Mouse (Mus musculus) neural tube, embryonic 11.5 days (tissue): ENCODE results near the gene Rbm14. TPM values are rescaled to one million over a fixed set of nuclear protein-coding genes. Genes with fewer than 3 reads are reported as not detected.

Experiments used
- ATAC-seq: fragments of 200-750 bp; cut with Nextera tagmentation; 2 replicates; pipeline ENCODE4 v1.8.0; 2017; ENCODE audit warnings: moderate number of reproducible peaks, mild to moderate bottlenecking, moderate TSS enrichment, moderate library complexity; ENCODE audit not compliant: insufficient read depth, low FRiP score, low TSS enrichment
- DNase-seq: peaks from one replicate; pipeline ENCODE4 v3.0.0-alpha.2; 2015; ENCODE audit warnings: low spot score
- H3K27ac ChIP-seq: fragments of 300-500 bp; sonication (generic); 2 replicates; pipeline ENCODE4 v1.5.1; 2014; ENCODE audit warnings: low read depth, mild to moderate bottlenecking, low read length
- H3K27me3 ChIP-seq: fragments of 300-500 bp; sonication (generic); 2 replicates; pipeline ENCODE4 v1.6.1; 2014; ENCODE audit warnings: mild to moderate bottlenecking, low read length, mixed read lengths; ENCODE audit not compliant: control insufficient read depth, insufficient read depth
- H3K36me3 ChIP-seq: fragments of 300-500 bp; sonication (generic); 2 replicates; pipeline ENCODE4 v1.6.1; 2014; ENCODE audit warnings: mild to moderate bottlenecking, low read length, moderate library complexity, mixed read lengths; ENCODE audit not compliant: control insufficient read depth, insufficient read depth
- H3K4me1 ChIP-seq: fragments of 300-500 bp; sonication (generic); 2 replicates; pipeline ENCODE4 v1.6.1; 2014; ENCODE audit warnings: low read length, mixed read lengths; ENCODE audit not compliant: control insufficient read depth, insufficient read depth
- H3K4me2 ChIP-seq: fragments of 300-500 bp; sonication (generic); 2 replicates; pipeline ENCODE4 v1.6.1; 2014; ENCODE audit warnings: low read depth, mild to moderate bottlenecking, moderate library complexity
- H3K4me3 ChIP-seq: fragments of 300-500 bp; sonication (generic); 2 replicates; pipeline ENCODE4 v1.5.1; 2014; ENCODE audit warnings: low read depth, low read length
- H3K9ac ChIP-seq: fragments of 300-500 bp; sonication (generic); 2 replicates; pipeline ENCODE4 v1.6.1; 2014; ENCODE audit warnings: mild to moderate bottlenecking, low read length
- H3K9me3 ChIP-seq: fragments of 300-500 bp; sonication (generic); 2 replicates; pipeline ENCODE4 v1.6.1; 2016; ENCODE audit warnings: low read length; ENCODE audit not compliant: control insufficient read depth
- WGBS: fragments of 180-500 bp; shearing (Covaris S2); extraction: QIAGEN DNeasy Blood & Tissue Kit; methylation state at CpG from one replicate; pipeline ENCODE4 v1.1.7; 2014; 5-methylcytosine and 5-hydroxymethylcytosine counted together
- polyA plus RNA-seq: library from polyadenylated mRNA; unstranded; fragments of >200 nt; fragmentation: Nextera tagmentation; extraction: Ambion mirVana; gene quantifications from 2 replicates; pipeline ENCODE4 v1.2.1, GENCODE M21; 2014

The Rbm14 gene
- polyA plus RNA-seq, 1 experiment from 2014 or later: 116 TPM

- peaks cover 24% of the 10 kb centered on the region for H3K36me3 ChIP-seq
- DNase-seq (no peak), ATAC-seq (no peak)
- WGBS: 86% methylated on average over 10 of the region's 10 CpGs
- H3K4me2 ChIP-seq: no peak overlapping the region
- H3K4me1 ChIP-seq: peaks cover 3% of the 10 kb centered on the region; the same call in 1 of the 2 replicates
- H3K9me3 ChIP-seq: no peaks in the 10 kb centered on the region
- H3K4me3 ChIP-seq: no peak overlapping the region
- no peak overlapping the region for H3K9ac ChIP-seq
- H3K27ac ChIP-seq: no peak overlapping the region
- H3K27me3 ChIP-seq: no peaks in the 10 kb centered on the region
Measured at GRCm38 (mm10) chr19:4803283-4803682, 8.2 kb downstream of the Rbm14 start.

DNA sequence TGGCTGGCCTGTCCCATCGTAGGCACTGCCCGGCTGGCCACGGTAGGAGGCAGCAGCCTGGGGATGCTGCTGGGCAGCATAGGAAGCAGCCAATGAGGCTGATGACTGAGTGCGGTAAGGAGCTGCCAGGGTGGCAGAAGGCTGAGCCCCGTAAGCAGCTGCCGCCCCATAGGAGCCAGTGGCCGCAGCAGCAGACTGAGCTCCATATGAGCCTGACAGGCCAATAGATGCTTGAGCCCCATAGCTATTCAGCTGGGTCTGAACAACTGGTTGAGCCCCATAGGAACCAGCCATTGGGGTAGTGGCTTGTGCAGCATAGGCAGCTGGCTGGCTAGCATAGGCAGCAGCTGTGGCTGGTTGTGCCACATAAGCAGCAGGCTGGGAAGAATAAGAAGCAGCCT is 8.7 kb downstream of the Rbm14 start:
- H3K27ac ChIP-seq: no peak overlapping the region
- H3K4me3 ChIP-seq: no peak overlapping the region
- 93% methylated on average over 7 of the region's 7 CpGs for WGBS
- DNase-seq (no peak), ATAC-seq (no peak)
- H3K9ac ChIP-seq: no peak overlapping the region
- H3K36me3 ChIP-seq: peaks cover 24% of the 10 kb centered on the region
- no peak overlapping the region for H3K4me2 ChIP-seq
- no peaks in the 10 kb centered on the region for H3K4me1 ChIP-seq
- no peaks in the 10 kb centered on the region for H3K9me3 ChIP-seq
- no peaks in the 10 kb centered on the region for H3K27me3 ChIP-seq

DNA sequence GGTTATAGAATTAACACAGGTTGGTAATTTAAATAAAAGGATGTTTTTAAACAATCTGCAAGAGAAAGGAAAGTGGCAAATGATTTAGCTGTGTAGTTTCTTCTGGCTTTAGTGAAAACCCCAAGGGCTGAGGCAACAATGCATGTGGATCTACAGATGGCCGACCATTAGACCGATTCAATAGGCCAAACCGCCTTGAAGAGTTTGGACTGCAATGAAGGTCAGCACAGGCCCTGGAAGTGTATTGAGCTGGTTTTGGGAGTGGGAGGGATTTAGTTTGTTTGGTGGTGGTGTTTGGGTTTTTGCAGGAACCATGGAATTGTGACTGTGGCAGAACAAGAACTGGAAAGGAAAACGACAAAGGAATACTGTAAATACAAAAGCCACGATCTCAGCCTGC is 12.4 kb downstream of the Rbm14 start:
- no peaks in the 10 kb centered on the region for H3K27me3 ChIP-seq
- no peaks in the 10 kb centered on the region for H3K4me1 ChIP-seq
- H3K9ac ChIP-seq: no peak overlapping the region
- no peaks in the 10 kb centered on the region for H3K9me3 ChIP-seq
- no peak overlapping the region for H3K4me3 ChIP-seq
- ATAC-seq (no peak), DNase-seq (no peak)
- WGBS: 96% methylated on average over 5 of the region's 5 CpGs
- H3K36me3 ChIP-seq: peaks cover 24% of the 10 kb centered on the region
- no peak overlapping the region for H3K4me2 ChIP-seq
- no peak overlapping the region for H3K27ac ChIP-seq

GRCm38 (mm10) chr19:4797846-4798245 is 13.6 kb downstream of the Rbm14 start:
- Histone ChIP-seq H3K27me3 (no peaks in the 10 kb centered on the region), H3K4me1 (no peaks in the 10 kb centered on the region), H3K9me3 (no peaks in the 10 kb centered on the region), H3K4me2 (no peak overlapping the region), H3K4me3 (no peak overlapping the region), H3K36me3 (peaks cover 18% of the 10 kb centered on the region), H3K9ac (no peak overlapping the region), H3K27ac (no peak overlapping the region)
- DNase-seq: no peak
- ATAC-seq: no peak
- 96% methylated on average over 2 of the region's 2 CpGs for WGBS

- ATAC-seq: no peak
- WGBS: 89% methylated on average over 1 of the region's 1 CpGs
Measured at GRCm38 (mm10) chr19:4795929-4796328, 15.5 kb downstream of the Rbm14 start.

GRCm38 (mm10) chr19:4793831-4794422 is 17.5 kb downstream of the Rbm14 start, which contains the start of gene Rbm4:
Gene Rbm4, minus strand, starts transcription at chr19:4793901.
- no peak within 1 kb of the TSS for H3K27ac ChIP-seq
- H3K27me3 ChIP-seq: no peaks in the 10 kb centered on the region
- H3K4me1 ChIP-seq: peaks cover 19% of the 10 kb centered on the region
- no peaks in the 10 kb centered on the region for H3K9me3 ChIP-seq
- H3K4me3 ChIP-seq: peak within 1 kb of the TSS; percentile 67
- peaks cover 6% of the 10 kb centered on the region for H3K36me3 ChIP-seq
- peak within 1 kb of the TSS; percentile 62 for H3K9ac ChIP-seq
- H3K4me2 ChIP-seq: peak within 1 kb of the TSS; percentile 69
- DNase-seq (peak; percentile 95), ATAC-seq (peak; percentile 99)
- WGBS: under 1% methylated on average over 31 of the region's 31 CpGs

More at GRCm38 (mm10) chr19:4795929-4796328, 15.5 kb downstream of the Rbm14 start:
- Histone ChIP-seq H3K4me3 (no peak overlapping the region), H3K27ac (no peak overlapping the region), H3K9me3 (no peaks in the 10 kb centered on the region), H3K27me3 (no peaks in the 10 kb centered on the region), H3K4me2 (no peak overlapping the region), H3K9ac (no peak overlapping the region), H3K36me3 (peaks cover 10% of the 10 kb centered on the region; the same call in 1 of the 2 replicates), H3K4me1 (peaks cover 9% of the 10 kb centered on the region)
- no peak for DNase-seq

DNA sequence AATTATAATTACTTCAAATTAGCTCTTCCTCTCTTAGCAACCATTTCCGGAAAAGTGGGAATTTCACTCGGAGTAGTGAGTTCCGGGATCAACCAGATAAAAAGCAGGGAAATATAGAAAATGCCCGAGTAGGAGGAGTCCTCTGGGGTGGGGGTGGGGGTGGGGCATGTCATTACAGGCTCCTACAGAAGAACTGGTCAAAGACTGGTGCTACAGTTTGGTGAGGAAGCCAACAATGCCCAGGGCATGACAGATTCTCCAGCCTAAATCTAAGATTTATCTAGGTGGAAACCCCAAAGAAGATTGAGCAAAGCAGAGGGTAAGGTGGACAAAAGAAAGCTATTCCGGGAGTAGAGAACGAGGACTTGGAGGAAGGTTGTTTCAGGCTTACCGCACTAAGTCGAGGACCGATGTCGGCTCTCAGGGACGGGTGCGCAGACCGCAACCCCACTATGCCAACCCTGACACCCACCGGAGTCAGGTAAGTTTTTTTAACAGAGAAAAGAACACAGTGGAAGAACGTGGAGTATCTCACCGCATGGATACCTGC is 18.1 kb downstream of the Rbm14 start:
- DNase-seq (no peak), ATAC-seq (0 out of 2 replicates have a peak, but pooled peaks have one; percentile 36)
- no peaks in the 10 kb centered on the region for H3K27me3 ChIP-seq
- peak overlapping the region; percentile 67 for H3K4me3 ChIP-seq
- H3K9me3 ChIP-seq: no peaks in the 10 kb centered on the region
- H3K4me1 ChIP-seq: peaks cover 19% of the 10 kb centered on the region
- peaks cover 6% of the 10 kb centered on the region for H3K36me3 ChIP-seq
- peak overlapping the region; percentile 50 for H3K4me2 ChIP-seq
- H3K9ac ChIP-seq: peak overlapping the region; percentile 62
- 2% methylated on average over 16 of the region's 16 CpGs for WGBS
- no peak overlapping the region for H3K27ac ChIP-seq

- WGBS: 93% methylated on average over 2 of the region's 2 CpGs
- Histone ChIP-seq H3K27me3 (no peaks in the 10 kb centered on the region), H3K9ac (no peak overlapping the region), H3K4me1 (peaks cover 12% of the 10 kb centered on the region), H3K9me3 (no peaks in the 10 kb centered on the region), H3K4me3 (no peak overlapping the region), H3K4me2 (no peak overlapping the region), H3K27ac (no peak overlapping the region), H3K36me3 (peaks cover 14% of the 10 kb centered on the region)
- no peak for DNase-seq
- no peak for ATAC-seq
Measured at GRCm38 (mm10) chr19:4786313-4786712, 25.1 kb downstream of the Rbm14 start.

DNA sequence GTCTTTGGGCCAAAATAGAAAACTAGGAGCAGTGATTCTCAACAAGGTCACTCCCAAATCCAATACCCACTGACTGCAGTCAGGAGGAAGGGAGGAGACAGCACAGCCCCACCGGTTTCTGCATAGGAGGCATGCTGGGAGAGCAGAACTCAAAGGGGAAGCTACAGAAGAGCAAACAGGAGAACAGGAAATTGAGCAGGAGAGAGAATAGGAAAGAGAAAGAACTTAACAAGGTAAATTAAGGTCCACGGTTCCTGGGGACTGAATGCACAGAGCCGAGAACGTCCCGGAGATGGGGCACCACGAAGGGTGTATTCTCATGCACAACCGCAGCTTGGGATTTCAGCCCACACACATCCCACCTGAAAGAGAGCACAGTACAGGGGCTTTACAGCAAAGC is 26.2 kb downstream of the Rbm14 start:
- ATAC-seq (no peak), DNase-seq (no peak)
- Histone ChIP-seq H3K27me3 (no peaks in the 10 kb centered on the region), H3K4me3 (no peak overlapping the region), H3K9me3 (no peaks in the 10 kb centered on the region), H3K4me2 (no peak overlapping the region), H3K36me3 (peaks cover 12% of the 10 kb centered on the region), H3K9ac (no peak overlapping the region), H3K4me1 (peaks cover 3% of the 10 kb centered on the region; the same call in 1 of the 2 replicates), H3K27ac (no peak overlapping the region)
- 88% methylated on average over 7 of the region's 7 CpGs for WGBS
